Mouse (Mus musculus) pancreas, adult 10 weeks (tissue): ENCODE data around the gene Snapc3. TPM values are rescaled to one million over a fixed set of nuclear protein-coding genes. Genes with fewer than 3 reads are reported as not detected.

ENCODE experiments used
- polyA plus RNA-seq: library from polyadenylated mRNA; stranded (reverse); fragments of 350-450 nt; fragmentation: Illumina TruSeq; extraction: RNeasy Lipid Tissue Mini Kit (QIAGEN cat#74804); gene quantifications from one replicate; pipeline ENCODE4 v1.2.3, GENCODE M21; 2015; ENCODE audit warnings: low read depth, low replicate concordance; ENCODE audit not compliant: insufficient read depth

Gene Snapc3
- 5.1 TPM for polyA plus RNA-seq

GRCm38 (mm10) chr4:83417160-83417819, at the start of gene Snapc3:
TSS of gene Snapc3 (plus strand) at chr4:83417724.

GRCm38 (mm10) chr4:83486117-83486901, 68.8 kb downstream of the Snapc3 start, which contains the start of gene Psip1:
TSS of gene Psip1 (minus strand) at chr4:83486459.

Other genes with a start within 250 kb of the Snapc3 start
- gene Ttc39b, start 93.5 kb upstream of the Snapc3 start, polyA plus RNA-seq, result 2.5 TPM
- gene Psip1, start 68.7 kb downstream of the Snapc3 start, polyA plus RNA-seq, result 11.6 TPM
- 1.5 TPM for gene Ccdc171, start 107.8 kb downstream of the Snapc3 start, polyA plus RNA-seq